15 mouse cellular contexts compared by ENCODE assay signal in the genomic region with DNA sequence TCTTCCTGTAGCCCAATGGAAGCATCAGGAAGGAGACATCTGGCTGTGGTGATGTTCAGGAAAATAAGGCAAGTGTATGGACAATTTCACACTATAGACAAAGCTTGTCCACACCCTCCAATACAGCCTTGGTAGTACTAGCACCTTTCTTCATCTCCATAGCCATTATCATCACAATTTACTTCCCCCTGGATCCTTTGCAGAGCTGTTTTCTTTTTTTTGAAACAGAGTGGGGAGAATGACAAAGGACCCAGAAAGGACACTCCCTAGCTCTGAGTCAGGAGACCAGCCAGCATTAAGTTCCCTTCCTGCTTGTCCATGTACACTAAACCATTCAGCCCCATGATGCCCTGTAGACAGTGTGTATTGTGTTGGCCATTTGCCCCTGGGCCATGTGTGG. TPM values are rescaled to one million over a fixed set of nuclear protein-coding genes. Genes with fewer than 3 reads are reported as not detected.
A peak's percentile ranks its signal among the peaks of the same experiment; 100 is the strongest.
DNase-seq lines count a peak whose midpoint lies in the region.
"Not testable (repeated sequence)": the region's sequence is repeated elsewhere in the genome, so short reads cannot be mapped to it uniquely, and the experiment has no call there.
"Had no signal": no experiment of that assay in that cellular context is flagged by ENCODE, and none has a peak within 500 bp of the region (broad histone marks: within the 10 kb centered on the region; RNA-seq: fewer than 3 reads in every experiment).

No protein-coding gene starts in this region.

- in situ Hi-C loops in ES-E14 (cut with MboI; ENCODE audit: low sequenced_read_pairs in 2 of 2, unreplicated experiment in 2 of 2), result not testable (repeated sequence)

- 0 out of 2 replicates have a peak overlapping the region, but pooled peaks have one; percentile 22 for H3K27ac ChIP-seq in ES-E14 (ENCODE audit: insufficient read depth, low read depth, low read length, poor library complexity, severe bottlenecking)

- not testable (repeated sequence) for H3K9ac ChIP-seq in ES-E14 (ENCODE audit: insufficient read depth, low read depth, low read length, poor library complexity, severe bottlenecking)

- H3K9me3 ChIP-seq in ES-E14 (ENCODE audit: control insufficient read depth, insufficient read depth, low read depth, low read length), result not testable (repeated sequence)

- not testable (repeated sequence) for H3K4me3 ChIP-seq in ES-E14 (ENCODE audit: insufficient read depth in 1 of 2, low read depth in 1 of 2, low read length in 2 of 2, poor library complexity in 1 of 2, severe bottlenecking in 1 of 2)

- not testable (repeated sequence) for H3K4me1 ChIP-seq in ES-E14 (ENCODE audit: control insufficient read depth in 2 of 2, insufficient read depth in 2 of 2, low read length in 2 of 2, poor library complexity in 1 of 2)

- DNase-seq in ES-CJ7 (ENCODE audit: low read depth, low spot score), result peak; percentile 56
- DNase-seq in ES-E14 (ENCODE audit: low read depth, low spot score), result peak; percentile 11
- DNase-seq in R1 (ENCODE audit: low read depth, low spot score), result peak; percentile 92
- DNase-seq in ZHBTc4 (ENCODE audit: low read depth, low spot score), result peak; percentile 60

- H3K36me3 ChIP-seq in ES-E14 (ENCODE audit: control insufficient read depth, insufficient read depth, low read length, poor library complexity, severe bottlenecking), result not testable (repeated sequence)

RNA-seq across cellular contexts. Expression of gene Cybb, which starts 30.0 kb away (rescaled TPM):
- 0.69 and 2.7 TPM in 2 replicates for total RNA-seq in ES-E14 (2012; rRNA removed)
- total RNA-seq: MEL had no signal

RNA-seq across cellular contexts. Expression of gene H2al1o, which starts 54.7 kb away (rescaled TPM):
- not detected in 2 replicates for total RNA-seq in ES-E14 (2012; rRNA removed)
- total RNA-seq: adrenal gland, adult 18-20 months; adrenal gland, adult 2 months; adrenal gland, adult 8-10 months; adrenal gland, postnatal 10 days; adrenal gland, postnatal 14 days; adrenal gland, postnatal 25 days; adrenal gland, postnatal 36 days; adrenal gland, postnatal 4 days; CH12.LX; G1E; MEL had no signal

Comparison
In these comparisons a context has a peak if more than half of its experiments do, and no peak if none do; other contexts are left out.
1. DNase-seq: peak in every context shown above with its lines; median percentile 92 in R1; 60 in ZHBTc4; 56 in ES-CJ7; 11 in ES-E14.